Mouse (Mus musculus): ENCODE data around the gene Supt3. TPM values are rescaled to one million over a fixed set of nuclear protein-coding genes. Genes with fewer than 3 reads are reported as not detected.

Supt3 gene
- polyA plus RNA-seq (2012; rRNA removed): 7.9 and 8.3 TPM in 2 replicates

- peak; percentile 85 to 96 for DNase-seq (ENCODE audit: extremely low spot score in 1 of 2, low spot score in 1 of 2)
Measured at GRCm38 (mm10) chr17:44776738-44777270, at the start of gene Supt3. Gene Supt3, plus strand, starts transcription at chr17:44777152.

- DNase-seq (ENCODE audit: extremely low spot score in 1 of 2, low spot score in 1 of 2): no peak
Measured at GRCm38 (mm10) chr17:44727675-44728074, 49.3 kb upstream of the Supt3 start.

- no peak for DNase-seq (ENCODE audit: extremely low spot score in 1 of 2, low spot score in 1 of 2)
Measured at GRCm38 (mm10) chr17:44728464-44728863, 48.5 kb upstream of the Supt3 start.

- peak in 1 of 2 experiments; percentile 35 for DNase-seq (ENCODE audit: extremely low spot score in 1 of 2, low spot score in 1 of 2)
Measured at GRCm38 (mm10) chr17:44733544-44734310, 43.2 kb upstream of the Supt3 start.

- peak in 1 of 2 experiments; percentile 53 for DNase-seq (ENCODE audit: extremely low spot score in 1 of 2, low spot score in 1 of 2)
Measured at GRCm38 (mm10) chr17:44734501-44735222, 42.3 kb upstream of the Supt3 start.

GRCm38 (mm10) chr17:44735223-44735990, 41.5 kb upstream of the Supt3 start:
- DNase-seq (ENCODE audit: extremely low spot score in 1 of 2, low spot score in 1 of 2): peak in 1 of 2 experiments; percentile 39

- peak in 1 of 2 experiments; percentile 65 for DNase-seq (ENCODE audit: extremely low spot score in 1 of 2, low spot score in 1 of 2)
Measured at GRCm38 (mm10) chr17:44735991-44736561, 40.9 kb upstream of the Supt3 start.

GRCm38 (mm10) chr17:44737275-44738120, 39.5 kb upstream of the Supt3 start:
- peak in 1 of 2 experiments; percentile 40 for DNase-seq (ENCODE audit: extremely low spot score in 1 of 2, low spot score in 1 of 2)

GRCm38 (mm10) chr17:44738121-44738637, 38.8 kb upstream of the Supt3 start:
- peak in 1 of 2 experiments; percentile 42 for DNase-seq (ENCODE audit: extremely low spot score in 1 of 2, low spot score in 1 of 2)

- DNase-seq (ENCODE audit: extremely low spot score in 1 of 2, low spot score in 1 of 2): no peak
Measured at GRCm38 (mm10) chr17:44742246-44742645, 34.7 kb upstream of the Supt3 start.

- no peak for DNase-seq (ENCODE audit: extremely low spot score in 1 of 2, low spot score in 1 of 2)
Measured at GRCm38 (mm10) chr17:44743780-44744179, 33.2 kb upstream of the Supt3 start.

- DNase-seq (ENCODE audit: extremely low spot score in 1 of 2, low spot score in 1 of 2): no peak
Measured at GRCm38 (mm10) chr17:44745378-44745777, 31.6 kb upstream of the Supt3 start.

GRCm38 (mm10) chr17:44766318-44766717, 10.6 kb upstream of the Supt3 start:
- DNase-seq (ENCODE audit: extremely low spot score in 1 of 2, low spot score in 1 of 2): no peak

- DNase-seq (ENCODE audit: extremely low spot score in 1 of 2, low spot score in 1 of 2): no peak
Measured at GRCm38 (mm10) chr17:44766975-44767374, 10.0 kb upstream of the Supt3 start.

GRCm38 (mm10) chr17:44767375-44767774, 9.6 kb upstream of the Supt3 start:
- DNase-seq (ENCODE audit: extremely low spot score in 1 of 2, low spot score in 1 of 2): no peak

- no peak for DNase-seq (ENCODE audit: extremely low spot score in 1 of 2, low spot score in 1 of 2)
Measured at GRCm38 (mm10) chr17:44768522-44768921, 8.4 kb upstream of the Supt3 start.

- DNase-seq (ENCODE audit: extremely low spot score in 1 of 2, low spot score in 1 of 2): peak in 1 of 2 experiments; percentile 10
Measured at GRCm38 (mm10) chr17:44770871-44771270, 6.1 kb upstream of the Supt3 start.

GRCm38 (mm10) chr17:44772576-44772975, 4.4 kb upstream of the Supt3 start:
- DNase-seq (ENCODE audit: extremely low spot score in 1 of 2, low spot score in 1 of 2): no peak

GRCm38 (mm10) chr17:44777337-44777804, 419 bp downstream of the Supt3 start:
- DNase-seq (ENCODE audit: extremely low spot score in 1 of 2, low spot score in 1 of 2): peak; percentile 30 to 76

All from frontal cortex, adult 2 months (tissue).